Mouse (Mus musculus) retina, embryonic 14.5 days (tissue): ENCODE measurements around the gene Lypd8.
"Not testable (repeated sequence)": the region's sequence is repeated elsewhere in the genome, so short reads cannot be mapped to it uniquely, and the experiment has no call there.

ENCODE experiments used
- DNase-seq: peaks from one replicate; pipeline ENCODE4 v3.0.0-alpha.2; 2015; ENCODE audit warnings: low spot score

Gene Lypd8

GRCm38 (mm10) chr11:58378763-58379278 is at the start of gene Lypd8:
TSS of gene Lypd8 (plus strand) at chr11:58379043.
- DNase-seq: no peak

GRCm38 (mm10) chr11:58329906-58330275 is 49.0 kb upstream of the Lypd8 start:
- no peak for DNase-seq

- peak; percentile 94 for DNase-seq
Measured at GRCm38 (mm10) chr11:58330276-58331148, 48.3 kb upstream of the Lypd8 start, which contains the start of the genes Zfp672 and Sh3bp5l. TSS of gene Zfp672 (minus strand) at chr11:58330339. TSS of gene Sh3bp5l (plus strand) at chr11:58330724.

GRCm38 (mm10) chr11:58331149-58331495 is 47.7 kb upstream of the Lypd8 start:
- no peak for DNase-seq

- no peak for DNase-seq
Measured at GRCm38 (mm10) chr11:58331546-58331945, 47.3 kb upstream of the Lypd8 start.

- no peak for DNase-seq
Measured at GRCm38 (mm10) chr11:58334746-58335145, 44.1 kb upstream of the Lypd8 start.

- no peak for DNase-seq
Measured at GRCm38 (mm10) chr11:58346745-58347144, 32.1 kb upstream of the Lypd8 start.

- DNase-seq: no peak
Measured at GRCm38 (mm10) chr11:58350628-58351027, 28.2 kb upstream of the Lypd8 start.

GRCm38 (mm10) chr11:58351179-58351578 is 27.7 kb upstream of the Lypd8 start:
- DNase-seq: no peak

GRCm38 (mm10) chr11:58352681-58353548 is 25.9 kb upstream of the Lypd8 start:
- peak; percentile 22 for DNase-seq

- no peak for DNase-seq
Measured at GRCm38 (mm10) chr11:58353709-58354108, 25.1 kb upstream of the Lypd8 start.

GRCm38 (mm10) chr11:58354476-58354875 is 24.4 kb upstream of the Lypd8 start:
- DNase-seq: no peak

- DNase-seq: no peak
Measured at GRCm38 (mm10) chr11:58354927-58355326, 23.9 kb upstream of the Lypd8 start.

GRCm38 (mm10) chr11:58357042-58357441 is 21.8 kb upstream of the Lypd8 start:
- no peak for DNase-seq

- DNase-seq: no peak
Measured at GRCm38 (mm10) chr11:58357844-58358534, 20.9 kb upstream of the Lypd8 start.

- DNase-seq: not testable (repeated sequence)
Measured at GRCm38 (mm10) chr11:58362562-58362961, 16.3 kb upstream of the Lypd8 start.

GRCm38 (mm10) chr11:58364454-58364853 is 14.4 kb upstream of the Lypd8 start:
- no peak for DNase-seq

GRCm38 (mm10) chr11:58366191-58366590 is 12.7 kb upstream of the Lypd8 start:
- DNase-seq: not testable (repeated sequence)

- no peak for DNase-seq
Measured at GRCm38 (mm10) chr11:58377273-58377672, 1.6 kb upstream of the Lypd8 start.

- no peak for DNase-seq
Measured at GRCm38 (mm10) chr11:58377686-58378085, 1.2 kb upstream of the Lypd8 start.

GRCm38 (mm10) chr11:58379516-58379915 is 673 bp downstream of the Lypd8 start:
- no peak for DNase-seq

- no peak for DNase-seq
Measured at GRCm38 (mm10) chr11:58382471-58382870, 3.6 kb downstream of the Lypd8 start.
